24 mouse cellular contexts compared by ENCODE assay signal in the genomic region with DNA sequence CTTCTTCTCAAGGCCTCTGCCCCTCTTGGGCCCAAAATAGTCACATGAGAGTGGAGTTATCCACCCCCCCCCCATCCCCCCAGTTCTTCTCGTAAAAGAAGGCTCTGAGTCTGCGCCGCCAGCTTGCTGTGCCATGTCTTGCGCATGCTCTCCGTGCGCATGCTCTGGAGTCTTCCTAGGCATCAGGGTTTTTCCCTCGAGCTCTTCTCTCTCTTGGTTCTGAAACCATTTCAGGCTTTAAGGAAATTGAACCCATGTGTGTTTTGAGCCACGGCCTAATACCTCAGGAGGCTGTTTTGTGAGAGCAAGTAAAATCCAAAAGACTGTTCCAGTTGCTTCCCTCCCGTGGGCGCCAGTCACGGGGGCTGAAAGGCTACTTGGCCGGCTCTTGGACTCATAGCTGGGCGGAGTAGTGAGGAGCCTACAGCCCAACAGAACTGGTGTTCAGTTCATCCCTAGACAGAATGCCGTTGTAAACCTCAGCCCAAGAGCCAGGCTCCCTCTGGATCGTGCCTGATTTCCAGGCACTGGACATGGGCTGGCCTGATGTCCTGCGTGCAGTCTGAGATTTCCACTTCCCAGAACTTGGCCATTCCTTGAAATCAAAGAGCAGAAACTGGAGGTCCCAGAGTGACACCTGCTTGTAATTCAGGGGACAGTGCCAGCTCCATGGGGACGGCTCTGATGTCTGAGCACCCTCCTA. TPM values are rescaled to one million over a fixed set of nuclear protein-coding genes. Genes with fewer than 3 reads are reported as not detected.
A peak's percentile ranks its signal among the peaks of the same experiment; 100 is the strongest.
DNase-seq lines count a peak whose midpoint lies in the region; ATAC-seq and TF ChIP-seq lines count a peak whose summit lies in the region.
"Had no signal": no experiment of that assay in that cellular context is flagged by ENCODE, and none has a peak within 500 bp of the region (broad histone marks: within the 10 kb centered on the region; RNA-seq: fewer than 3 reads in every experiment).

No protein-coding gene starts in this region.

- no peak for ATAC-seq in embryonic facial prominence, embryonic 11.5 days (replicated peaks; ENCODE audit: insufficient number of reproducible peaks, low FRiP score, low TSS enrichment, low read depth)
- ATAC-seq in limb, embryonic 12.5 days (ENCODE audit: insufficient number of reproducible peaks, insufficient read depth, low FRiP score, low TSS enrichment, low read depth): no peak
- ATAC-seq: activated CD4-positive, CD25-positive, alpha-beta regulatory T cell, adult 4 months; forebrain, postnatal 0 days; liver, embryonic 12.5 days; midbrain, embryonic 15.5 days had no signal

- H3K4me1 ChIP-seq in CH12.LX (ENCODE audit: control insufficient read depth in 1 of 2, insufficient read depth in 2 of 2): peaks cover 24 to 67% of the 10 kb centered on the region in 2 experiments
- H3K4me1 ChIP-seq in embryonic facial prominence, embryonic 11.5 days (ENCODE audit: control insufficient read depth, insufficient read depth, low read length): peaks cover 5% of the 10 kb centered on the region; the same call in 1 of the 2 replicates
- peaks cover 34% of the 10 kb centered on the region for H3K4me1 ChIP-seq in limb, embryonic 12.5 days (replicated peaks)
- H3K4me1 ChIP-seq: liver, embryonic 12.5 days had no signal

- TF ChIP-seq EP300 in CH12.LX (IDR thresholded peaks at IDR 0.05; ENCODE audit: low read length): peak; percentile 65

- H3K4me2 ChIP-seq in CH12.LX (ENCODE audit: insufficient read depth, low read depth, poor library complexity, severe bottlenecking): peak overlapping the region; percentile 82
- H3K4me2 ChIP-seq in embryonic facial prominence, embryonic 11.5 days (ENCODE audit: low read depth, low read length): no peak overlapping the region
- no peak overlapping the region for H3K4me2 ChIP-seq in limb, embryonic 12.5 days
- H3K4me2 ChIP-seq: heart, embryonic 15.5 days; liver, embryonic 12.5 days; lung, embryonic 15.5 days; midbrain, embryonic 15.5 days had no signal

- peak; percentile 71 for TF ChIP-seq POLR2A in CH12.LX (IDR thresholded peaks at IDR 0.05; ENCODE audit: low read depth, low read length)

- TF ChIP-seq CTCF in CH12.LX (conservative IDR thresholded peaks at IDR 0.05 in 1 of 2, IDR thresholded peaks at IDR 0.05 in 1 of 2; ENCODE audit: low read depth in 2 of 2, low read length in 2 of 2): no peak

- H3K4me3 ChIP-seq in CH12.LX (replicated peaks in 1 of 3; ENCODE audit: low read depth in 2 of 3, low read length in 2 of 3, poor library complexity in 1 of 3): peak overlapping the region in 2 of 3 experiments; percentile 5 to 15
- no peak overlapping the region for H3K4me3 ChIP-seq in embryonic facial prominence, embryonic 11.5 days (ENCODE audit: low read depth, low read length)
- H3K4me3 ChIP-seq in limb, embryonic 12.5 days (replicated peaks): no peak overlapping the region
- H3K4me3 ChIP-seq: heart, embryonic 15.5 days; liver, embryonic 12.5 days; lung, embryonic 15.5 days; midbrain, embryonic 15.5 days had no signal

- 56% methylated on average over 17 of the region's 17 CpGs for WGBS in embryonic facial prominence, embryonic 11.5 days
- 53% methylated on average over 17 of the region's 17 CpGs for WGBS in limb, embryonic 12.5 days

- peak overlapping the region; percentile 84 for H3K27ac ChIP-seq in CH12.LX (ENCODE audit: insufficient read depth, low read depth)
- H3K27ac ChIP-seq in embryonic facial prominence, embryonic 11.5 days (replicated peaks; ENCODE audit: low read depth, low read length): peak overlapping the region; percentile 65
- H3K27ac ChIP-seq in limb, embryonic 12.5 days: peak overlapping the region; percentile 79
- H3K27ac ChIP-seq: heart, embryonic 15.5 days; liver, embryonic 12.5 days; lung, embryonic 15.5 days; midbrain, embryonic 15.5 days had no signal

- H3K9me3 ChIP-seq in CH12.LX (replicated peaks; ENCODE audit: low read length): peaks cover 3% of the 10 kb centered on the region
- no peaks in the 10 kb centered on the region for H3K9me3 ChIP-seq in embryonic facial prominence, embryonic 11.5 days (replicated peaks; ENCODE audit: control insufficient read depth, low read length)
- H3K9me3 ChIP-seq in limb, embryonic 12.5 days: peaks cover under 1% of the 10 kb centered on the region; the same call in 1 of the 2 replicates
- H3K9me3 ChIP-seq: heart, embryonic 15.5 days; lung, embryonic 15.5 days; midbrain, embryonic 15.5 days had no signal

- peak; percentile 45 for DNase-seq in gastrocnemius, adult 18-20 months (ENCODE audit: low spot score)
- DNase-seq in gastrocnemius, postnatal 4 days (ENCODE audit: low spot score in 2 of 2): no peak
- DNase-seq in CH12.LX (ENCODE audit: extremely low read depth): peak; percentile 98
- peak; percentile 80 for DNase-seq in embryonic facial prominence, embryonic 11.5 days (ENCODE audit: low spot score)
- DNase-seq in right cerebral cortex, postnatal 10 days (ENCODE audit: low spot score in 2 of 2): no peak
- DNase-seq in embryo, embryonic 10 days (ENCODE audit: low spot score): no peak
- no peak for DNase-seq in right cerebral cortex, adult 2 months (ENCODE audit: low spot score in 2 of 2)
- DNase-seq: adrenal gland, postnatal 36 days; cerebellum, adult 9-11 months; forebrain, postnatal 0 days; kidney, adult 2 months; kidney, postnatal 25 days; layer of hippocampus, adult 9-11 months; right cerebral cortex, postnatal 14 days had no signal

- H3K79me2 ChIP-seq in CH12.LX (replicated peaks; ENCODE audit: control insufficient read depth, extremely low read depth, insufficient read depth, poor library complexity, severe bottlenecking): no peaks in the 10 kb centered on the region

- peak overlapping the region; percentile 58 for H3K9ac ChIP-seq in CH12.LX (ENCODE audit: insufficient read depth, low read depth)
- peak overlapping the region; percentile 32 for H3K9ac ChIP-seq in embryonic facial prominence, embryonic 11.5 days (replicated peaks; ENCODE audit: low read length)
- H3K9ac ChIP-seq in limb, embryonic 12.5 days (replicated peaks): no peak overlapping the region
- H3K9ac ChIP-seq: forebrain, postnatal 0 days; heart, embryonic 15.5 days; liver, embryonic 12.5 days; lung, embryonic 15.5 days; midbrain, embryonic 15.5 days had no signal

- no peaks in the 10 kb centered on the region for H3K27me3 ChIP-seq in CH12.LX (replicated peaks)
- no peaks in the 10 kb centered on the region for H3K27me3 ChIP-seq in embryonic facial prominence, embryonic 11.5 days (ENCODE audit: control insufficient read depth, insufficient read depth, low read length)
- H3K27me3 ChIP-seq in limb, embryonic 12.5 days: peaks cover 36% of the 10 kb centered on the region
- H3K27me3 ChIP-seq: midbrain, embryonic 15.5 days had no signal

- in situ Hi-C loops in CH12.LX (cut with MboI; ENCODE audit: low pct_ligation_motif_present, low pct_unique_long_range_greater_than_20kb, low sequenced_read_pairs): loop anchor here (5.0 kb wide), 1 partner anchor 49 kb away; no protein-coding TSS in a partner anchor

- peaks cover 0 to 3% of the 10 kb centered on the region in 2 experiments for H3K36me3 ChIP-seq in CH12.LX (replicated peaks in 1 of 2; ENCODE audit: control insufficient read depth in 1 of 2, insufficient read depth in 1 of 2, low read length in 1 of 2)
- H3K36me3 ChIP-seq in embryonic facial prominence, embryonic 11.5 days (replicated peaks; ENCODE audit: control insufficient read depth, insufficient read depth, low read depth, low read length): no peaks in the 10 kb centered on the region
- no peaks in the 10 kb centered on the region for H3K36me3 ChIP-seq in limb, embryonic 12.5 days
- H3K36me3 ChIP-seq: heart, embryonic 15.5 days; liver, embryonic 12.5 days; lung, embryonic 15.5 days; midbrain, embryonic 15.5 days had no signal

- TF ChIP-seq RAD21 in CH12.LX (IDR thresholded peaks at IDR 0.05; ENCODE audit: low read depth, low read length): peak; percentile 7

- dilution Hi-C loops in CH12.LX (cut with MboI; ENCODE audit: extremely low pct_ligation_motif_present, extremely low pct_unique_long_range_greater_than_20kb, low sequenced_read_pairs): no loop called here

TF ChIP-seq in CH12.LX, 34 proteins besides CTCF, POLR2A, EP300 and RAD21 (continues in another document):
- TF ChIP-seq E2F4 (IDR thresholded peaks at IDR 0.05; ENCODE audit: insufficient replicate concordance, low read depth, low read length) (no peak), PAX5 (IDR thresholded peaks at IDR 0.05; ENCODE audit: low read length) (no peak), NELFE (IDR thresholded peaks at IDR 0.05; ENCODE audit: low read depth, low read length) (peak; percentile 94), USF2 (conservative IDR thresholded peaks at IDR 0.05; ENCODE audit: low read depth, low read length) (no peak), TCF12 (IDR thresholded peaks at IDR 0.05; ENCODE audit: low read depth, low read length) (peak; percentile 83), MXI1 (IDR thresholded peaks at IDR 0.05; ENCODE audit: low read depth, low read length) (peak; percentile 85), IRF4 (IDR thresholded peaks at IDR 0.05; ENCODE audit: low read depth, low read length) (peak; percentile 76), UBTF (IDR thresholded peaks at IDR 0.05; ENCODE audit: low read depth, low read length) (no peak), TBP (conservative IDR thresholded peaks at IDR 0.05; ENCODE audit: low read depth, low read length) (0 out of 2 replicates have a peak, but pooled peaks have one; percentile 57), MAZ (IDR thresholded peaks at IDR 0.05; ENCODE audit: low read depth, low read length) (peak; percentile 89), RCOR1 (conservative IDR thresholded peaks at IDR 0.05; ENCODE audit: low read depth, low read length) (peak; percentile 63), NRF1 (IDR thresholded peaks at IDR 0.05; ENCODE audit: low read depth, low read length) (peak; percentile 100), ZNF384 (IDR thresholded peaks at IDR 0.05; ENCODE audit: low read depth, low read length) (no peak), ETS1 (conservative IDR thresholded peaks at IDR 0.05; ENCODE audit: low read depth, low read length) (peak; percentile 45; the same call in 1 of the 2 replicates), KAT2A (IDR thresholded peaks at IDR 0.05; ENCODE audit: insufficient replicate concordance, low read length) (no peak), JUN (IDR thresholded peaks at IDR 0.05; ENCODE audit: insufficient read depth, low read depth, low read length) (peak; percentile 13; the same call in 1 of the 2 replicates), HCFC1 (IDR thresholded peaks at IDR 0.05; ENCODE audit: low read depth, low read length) (peak; percentile 61), MYC (IDR thresholded peaks at IDR 0.05; ENCODE audit: low read depth, low read length) (peak; percentile 89)

RNA-seq across cellular contexts. Expression of a gene that starts 56.2 kb away (rescaled TPM):
- total RNA-seq in gastrocnemius, adult 18-20 months (2021): not detected
- total RNA-seq in gastrocnemius, postnatal 4 days (2021): not detected
- 0.08 TPM in 1 of 2 replicates, not detected in the other for total RNA-seq in CH12.LX (2012; rRNA removed)
- 0.12 TPM in 1 of 2 replicates, not detected in the other for total RNA-seq in CH12.LX (2014; rRNA removed)
- 0.10 TPM in 1 of 2 replicates, not detected in the other for polyA plus RNA-seq in CH12.LX (2012; ENCODE audit: insufficient read length, low read depth)
- polyA plus RNA-seq in embryonic facial prominence, embryonic 11.5 days (2014; fragmentation: Nextera tagmentation; extraction: Ambion mirVana): 0.17 and 0.18 TPM in 2 replicates
- polyA plus RNA-seq in limb, embryonic 12.5 days (2016; fragmentation: Nextera tagmentation; extraction: Ambion mirVana): not detected in 2 replicates
- total RNA-seq: adrenal gland, postnatal 36 days; hematopoietic stem cell, adult 5-6 weeks had no signal
- polyA plus RNA-seq: gonadal fat pad, adult 2 months; heart, embryonic 15.5 days; liver, embryonic 12.5 days; midbrain, embryonic 15.5 days; stomach, embryonic 16.5 days; thymus, postnatal 0 days had no signal

Comparison
In these comparisons a context has a peak if more than half of its experiments do, and no peak if none do; other contexts are left out.
1. DNase-seq: peak in gastrocnemius, adult 18-20 months (single experiment), CH12.LX (single experiment) and embryonic facial prominence, embryonic 11.5 days (single experiment); none in gastrocnemius, postnatal 4 days (0 of 2), right cerebral cortex, postnatal 10 days (0 of 2), embryo, embryonic 10 days (single experiment) and right cerebral cortex, adult 2 months (0 of 2).
2. H3K4me3 ChIP-seq: peak in CH12.LX (2 of 3); none in embryonic facial prominence, embryonic 11.5 days (single experiment) and limb, embryonic 12.5 days (single experiment).
3. Peak in every context shown above with its lines, with median percentiles within 50 percentile points of each other: H3K27ac ChIP-seq.